Mouse (Mus musculus) right cerebral cortex, adult 2 months (tissue): ENCODE data around the gene Noa1.

Experiments
- DNase-seq, 2 experiments: peaks; one replicate each; pipeline ENCODE4 v3.0.0; 2021 to 2022; ENCODE audit warnings: low spot score in 2 of 2

Noa1 gene

DNA sequence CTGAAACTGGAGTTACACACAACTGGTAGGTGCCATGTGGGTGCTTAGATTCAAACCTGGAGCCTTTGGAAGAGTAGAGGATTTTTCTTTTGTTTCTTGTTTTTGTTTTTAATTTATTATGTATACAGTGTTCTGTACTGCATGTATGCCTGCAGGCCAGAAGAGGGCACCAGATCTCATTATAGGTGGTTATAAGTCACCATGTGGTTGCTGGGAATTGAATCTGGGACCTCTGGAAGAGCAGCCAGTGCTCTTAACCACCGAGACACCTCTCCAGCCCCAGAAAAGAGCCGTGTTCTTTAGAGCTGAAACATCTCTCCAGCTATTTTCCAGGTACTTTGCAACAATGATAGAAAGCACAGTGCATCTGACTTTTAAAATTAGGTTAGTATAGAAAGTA is 19.3 kb downstream of the Noa1 start:
- no peak for DNase-seq

- no peak for DNase-seq
Measured at GRCm38 (mm10) chr5:77289686-77290085, 20.2 kb downstream of the Noa1 start.

GRCm38 (mm10) chr5:77287901-77288300 is 22.0 kb downstream of the Noa1 start:
- DNase-seq: no peak

DNA sequence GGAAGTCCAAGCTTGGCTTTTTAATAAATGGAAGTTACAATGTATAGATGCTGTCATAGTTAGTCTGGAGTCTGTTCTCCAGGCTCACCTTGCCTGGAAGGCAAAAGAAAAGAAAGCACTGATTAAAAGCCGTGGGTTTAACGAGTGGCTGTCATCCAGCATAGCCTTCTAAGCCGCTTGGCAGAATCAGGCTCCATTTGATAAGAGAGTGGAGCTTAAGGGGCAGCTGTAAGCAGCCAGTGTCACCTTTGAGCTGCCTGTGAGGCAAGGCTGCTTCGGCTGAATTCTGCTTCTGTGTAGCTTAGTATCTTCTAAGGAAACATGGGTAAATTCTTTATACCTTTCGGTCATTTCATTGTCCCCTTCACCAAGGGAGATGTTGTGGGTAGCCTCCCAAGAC is 23.0 kb downstream of the Noa1 start:
- no peak for DNase-seq

DNA sequence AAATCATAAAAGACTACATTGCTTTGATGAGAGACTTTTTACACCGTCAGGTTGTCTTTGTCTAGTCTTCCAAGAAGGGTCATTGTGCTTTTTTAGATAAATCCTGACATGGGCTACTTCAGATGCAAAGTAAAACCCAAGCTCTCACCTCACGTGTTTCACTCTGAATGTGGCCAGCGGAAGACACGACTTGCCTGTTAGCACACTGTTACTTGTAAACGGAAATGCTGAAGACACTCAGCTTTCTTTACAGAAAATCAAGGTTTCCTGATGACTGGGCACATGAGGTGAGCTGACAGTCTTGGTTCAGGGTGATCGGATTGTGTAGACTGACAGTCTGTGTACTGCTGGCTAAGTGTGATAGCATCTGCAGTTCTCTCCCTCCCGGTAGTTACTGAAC is 24.2 kb downstream of the Noa1 start:
- no peak for DNase-seq

DNA sequence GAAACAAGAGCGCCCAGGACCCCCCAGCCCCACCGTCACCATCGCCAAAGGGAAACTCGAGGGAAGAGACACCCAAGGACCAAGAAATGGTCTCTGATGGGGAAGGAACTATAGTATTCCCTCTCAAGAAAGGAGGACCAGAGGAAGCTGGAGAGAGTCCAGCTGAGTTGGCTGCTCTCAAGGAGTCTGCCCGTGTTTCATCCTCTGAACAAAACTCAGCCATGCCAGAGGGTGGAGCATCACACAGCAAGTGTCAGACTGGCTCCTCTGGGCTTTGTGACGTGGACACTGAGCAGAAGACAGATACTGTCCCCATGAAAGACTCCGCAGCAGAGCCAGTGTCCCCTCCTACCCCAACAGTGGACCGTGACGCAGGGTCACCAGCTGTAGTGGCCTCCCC is 27.6 kb downstream of the Noa1 start:
- no peak for DNase-seq

- DNase-seq: no peak
Measured at GRCm38 (mm10) chr5:77281518-77282174, 28.2 kb downstream of the Noa1 start.

DNA sequence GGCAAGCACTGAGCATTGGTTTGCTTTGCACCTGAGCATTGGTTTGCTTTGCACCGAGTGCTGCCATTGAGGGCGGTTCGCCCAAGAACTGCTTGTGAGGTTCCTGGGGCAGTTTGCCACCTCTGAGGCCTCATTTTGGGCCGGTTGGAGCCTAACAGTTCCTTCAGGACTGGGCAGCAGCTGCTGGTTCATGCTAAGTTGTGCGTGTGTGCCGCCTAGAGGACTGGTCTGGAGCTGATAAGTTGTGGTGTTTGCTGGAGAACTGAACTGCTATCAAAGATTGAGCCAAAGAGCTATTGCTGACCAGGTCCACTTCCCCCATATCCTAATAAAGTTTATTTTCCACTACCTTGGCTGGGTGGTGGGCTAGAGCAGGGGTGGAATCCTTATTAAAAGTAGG is 32.7 kb downstream of the Noa1 start:
- no peak for DNase-seq

- no peak for DNase-seq
Measured at GRCm38 (mm10) chr5:77275950-77276349, 33.9 kb downstream of the Noa1 start.

DNA sequence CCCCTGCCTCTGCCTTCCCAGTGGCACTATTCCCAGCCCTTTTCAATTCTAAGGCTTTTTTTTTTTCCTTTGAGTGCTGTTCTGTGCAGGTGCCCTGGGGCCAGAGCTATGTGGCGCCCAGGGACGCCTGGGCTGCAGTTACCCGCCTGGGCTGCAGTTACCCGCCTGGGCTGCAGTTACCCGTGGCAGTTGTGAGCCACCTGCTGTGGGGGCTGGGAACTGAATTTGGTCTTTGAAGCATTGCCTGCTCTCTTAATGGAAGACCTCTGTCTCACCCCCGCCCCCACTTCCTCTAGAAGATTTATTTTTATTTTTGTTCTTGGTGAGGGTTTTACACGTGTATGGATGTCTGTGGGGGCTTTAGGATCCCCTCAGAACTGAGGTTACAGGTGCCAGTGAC is 36.7 kb downstream of the Noa1 start:
- DNase-seq: no peak

DNA sequence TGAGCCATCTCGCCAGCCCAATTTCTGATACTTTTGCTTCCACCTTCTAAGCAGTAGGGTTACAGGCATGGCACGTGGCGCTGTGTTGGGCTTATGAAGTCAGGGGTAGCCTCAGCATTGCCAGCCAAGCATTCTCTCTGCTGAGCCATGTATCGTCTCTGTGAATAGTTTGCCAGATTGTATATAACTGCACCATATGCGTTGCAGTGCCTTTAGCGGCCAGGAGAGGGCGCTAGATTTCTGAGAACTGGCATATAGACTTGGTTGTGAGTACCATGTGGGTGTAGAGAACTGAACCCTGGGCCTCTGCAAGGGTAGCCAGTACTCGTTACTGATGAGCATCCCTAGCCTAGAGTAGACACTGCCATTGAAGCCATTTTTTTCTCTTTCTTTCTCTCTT is 40.5 kb downstream of the Noa1 start:
- no peak for DNase-seq

DNA sequence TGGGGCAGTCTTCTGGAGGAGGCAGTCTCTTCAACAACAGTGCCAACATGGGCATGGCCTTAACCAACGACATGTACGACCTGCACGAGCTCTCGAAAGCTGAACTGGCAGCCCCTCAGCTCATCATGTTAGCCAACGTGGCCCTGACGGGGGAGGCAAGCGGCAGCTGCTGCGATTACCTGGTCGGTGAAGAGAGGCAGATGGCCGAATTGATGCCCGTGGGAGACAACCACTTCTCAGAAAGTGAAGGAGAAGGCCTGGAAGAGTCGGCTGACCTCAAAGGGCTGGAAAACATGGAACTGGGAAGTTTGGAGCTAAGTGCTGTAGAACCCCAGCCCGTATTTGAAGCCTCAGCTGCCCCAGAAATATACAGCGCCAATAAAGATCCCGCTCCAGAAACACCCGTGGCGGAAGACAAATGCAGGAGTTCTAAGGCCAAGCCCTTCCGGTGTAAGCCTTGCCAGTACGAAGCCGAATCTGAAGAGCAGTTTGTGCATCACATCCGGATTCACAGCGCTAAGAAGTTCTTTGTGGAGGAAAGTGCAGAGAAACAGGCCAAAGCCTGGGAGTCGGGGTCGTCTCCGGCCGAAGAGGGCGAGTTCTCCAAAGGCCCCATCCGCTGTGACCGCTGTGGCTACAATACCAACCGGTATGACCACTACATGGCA is 41.8 kb downstream of the Noa1 start:
- DNase-seq: no peak

GRCm38 (mm10) chr5:77267441-77267840 is 42.4 kb downstream of the Noa1 start:
- DNase-seq: no peak

- DNase-seq: no peak
Measured at GRCm38 (mm10) chr5:77266886-77267401, 42.9 kb downstream of the Noa1 start.

GRCm38 (mm10) chr5:77266066-77266885 is 43.6 kb downstream of the Noa1 start:
- peak; percentile 33 to 48 for DNase-seq

GRCm38 (mm10) chr5:77265671-77266065 is 44.2 kb downstream of the Noa1 start:
- peak; percentile 38 to 40 for DNase-seq

GRCm38 (mm10) chr5:77265081-77265670 is 44.7 kb downstream of the Noa1 start, which contains the start of gene Rest:
Rest (plus strand) TSS chr5:77265491.
- DNase-seq: peak in 1 of 2 experiments; percentile 28

DNA sequence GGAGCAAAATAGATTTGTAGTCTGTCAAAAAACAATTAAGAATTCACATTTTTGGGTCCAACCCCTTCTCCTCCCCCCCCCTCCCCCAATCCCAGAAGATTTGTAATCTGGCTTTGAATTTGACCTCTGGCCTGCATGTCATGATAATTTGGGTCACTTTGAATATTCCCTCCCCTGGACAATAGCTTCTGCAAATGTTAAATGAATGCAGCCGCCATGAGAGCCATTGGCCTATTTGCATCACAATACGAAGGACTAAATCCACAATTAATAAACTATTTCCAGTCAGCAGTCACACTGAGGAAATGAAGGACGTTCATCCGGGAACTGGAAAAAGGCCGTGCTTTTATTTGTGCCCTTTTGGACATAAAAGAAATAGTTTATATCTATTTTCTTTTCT is 47.8 kb downstream of the Noa1 start:
- DNase-seq: no peak

- no peak for DNase-seq
Measured at GRCm38 (mm10) chr5:77261137-77261536, 48.7 kb downstream of the Noa1 start.

DNA sequence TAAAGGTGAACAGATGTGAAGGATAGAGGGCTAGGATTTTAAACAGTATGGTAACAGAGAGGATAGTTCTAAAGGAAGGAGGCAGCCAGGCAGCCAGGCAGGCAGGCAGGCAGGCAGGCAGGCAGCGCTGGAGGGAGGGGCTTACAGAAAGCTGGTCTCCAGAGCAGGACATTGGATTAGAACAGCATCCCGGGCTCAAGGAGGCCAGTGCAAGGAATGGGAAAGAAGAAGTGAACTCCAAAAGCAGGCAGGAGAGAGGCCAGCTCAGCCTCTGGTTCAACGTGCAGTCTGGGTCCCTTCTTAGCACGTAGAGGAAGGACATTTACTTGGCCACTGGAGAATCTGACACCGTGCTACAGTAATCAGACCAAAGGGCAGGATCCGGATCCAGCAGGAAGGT is 49.7 kb downstream of the Noa1 start:
- DNase-seq: no peak

DNA sequence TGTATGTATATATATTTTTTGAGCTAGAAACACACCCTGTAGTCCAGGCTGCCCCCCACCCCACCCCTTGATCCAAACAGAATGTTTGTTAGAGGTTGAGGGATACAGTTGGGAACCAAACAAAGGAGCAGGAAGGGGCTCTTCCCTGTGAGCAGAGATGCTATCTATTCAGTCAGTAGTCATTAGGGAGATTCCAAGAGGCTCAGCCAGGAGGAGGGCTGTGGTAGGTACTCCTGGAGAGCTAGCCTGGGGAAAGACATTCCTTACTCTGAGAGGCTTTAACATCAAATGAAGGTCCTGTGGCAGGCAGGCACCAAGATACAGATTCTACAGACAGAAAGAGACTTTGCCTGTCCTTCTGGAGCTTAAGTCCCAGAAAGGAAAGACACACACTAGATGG is 50.6 kb downstream of the Noa1 start:
- DNase-seq: no peak

- DNase-seq: no peak
Measured at GRCm38 (mm10) chr5:77257603-77258002, 52.3 kb downstream of the Noa1 start.
